Comparison of ENCODE assay signal across 9 mouse cellular contexts in genomic region chr1:74882828-74883227, GRCm38 (mm10). TPM values are rescaled to one million over a fixed set of nuclear protein-coding genes. Genes with fewer than 3 reads are reported as not detected.
DNase-seq lines count a peak whose midpoint lies in the region; ATAC-seq and TF ChIP-seq lines count a peak whose summit lies in the region.
"Had no signal": no experiment of that assay in that cellular context is flagged by ENCODE, and none has a peak within 500 bp of the region (broad histone marks: within the 10 kb centered on the region; RNA-seq: fewer than 3 reads in every experiment).

No protein-coding gene starts in this region.

- no peak for TF ChIP-seq POLR2A in heart, adult 2 months (IDR thresholded peaks at IDR 0.05; ENCODE audit: insufficient read depth, low read depth, low read length)

- peak overlapping the region; percentile 77 for H3K4me2 ChIP-seq in heart, embryonic 15.5 days
- H3K4me2 ChIP-seq in hindbrain, embryonic 14.5 days (replicated peaks): peak overlapping the region; percentile 60
- H3K4me2 ChIP-seq in midbrain, embryonic 15.5 days: peak overlapping the region; percentile 75

- H3K9me3 ChIP-seq in heart, embryonic 15.5 days (replicated peaks): no peaks in the 10 kb centered on the region
- no peaks in the 10 kb centered on the region for H3K9me3 ChIP-seq in embryonic facial prominence, embryonic 10.5 days
- no peaks in the 10 kb centered on the region for H3K9me3 ChIP-seq in hindbrain, embryonic 14.5 days (ENCODE audit: control insufficient read depth, low read length)
- no peaks in the 10 kb centered on the region for H3K9me3 ChIP-seq in midbrain, embryonic 15.5 days

- H3K27me3 ChIP-seq in heart, embryonic 15.5 days: peaks cover 91% of the 10 kb centered on the region
- peaks cover 28% of the 10 kb centered on the region for H3K27me3 ChIP-seq in heart, adult 2 months (ENCODE audit: control insufficient read depth, insufficient read depth, low read length)
- H3K27me3 ChIP-seq in embryonic facial prominence, embryonic 10.5 days (replicated peaks; ENCODE audit: low read depth, poor library complexity, severe bottlenecking): peaks cover 100% of the 10 kb centered on the region
- H3K27me3 ChIP-seq in hindbrain, embryonic 14.5 days (ENCODE audit: control insufficient read depth, insufficient read depth, low read length): peaks cover 91% of the 10 kb centered on the region
- H3K27me3 ChIP-seq in midbrain, embryonic 15.5 days (replicated peaks): peaks cover 83% of the 10 kb centered on the region

- no peaks in the 10 kb centered on the region for H3K36me3 ChIP-seq in heart, embryonic 15.5 days
- no peaks in the 10 kb centered on the region for H3K36me3 ChIP-seq in heart, adult 2 months (ENCODE audit: control insufficient read depth, insufficient read depth, low read length)
- H3K36me3 ChIP-seq in embryonic facial prominence, embryonic 10.5 days (replicated peaks): no peaks in the 10 kb centered on the region
- no peaks in the 10 kb centered on the region for H3K36me3 ChIP-seq in hindbrain, embryonic 14.5 days (replicated peaks; ENCODE audit: control insufficient read depth, insufficient read depth)
- H3K36me3 ChIP-seq in midbrain, embryonic 15.5 days (replicated peaks): no peaks in the 10 kb centered on the region

- peaks cover 35% of the 10 kb centered on the region for H3K4me1 ChIP-seq in heart, embryonic 15.5 days (replicated peaks)
- H3K4me1 ChIP-seq in heart, adult 2 months (ENCODE audit: control insufficient read depth, insufficient read depth, low read length): no peaks in the 10 kb centered on the region; the same call in 1 of the 2 replicates
- peaks cover 32% of the 10 kb centered on the region for H3K4me1 ChIP-seq in embryonic facial prominence, embryonic 10.5 days
- H3K4me1 ChIP-seq in hindbrain, embryonic 14.5 days (replicated peaks; ENCODE audit: control insufficient read depth, insufficient read depth, low read length): peaks cover 17% of the 10 kb centered on the region; the same call in 1 of the 2 replicates
- peaks cover 36% of the 10 kb centered on the region for H3K4me1 ChIP-seq in midbrain, embryonic 15.5 days

- ATAC-seq in heart, embryonic 15.5 days (replicated peaks; ENCODE audit: insufficient number of reproducible peaks, insufficient read depth, low FRiP score, low read depth): no peak
- no peak for ATAC-seq in hindbrain, embryonic 14.5 days (ENCODE audit: low FRiP score)
- ATAC-seq in midbrain, embryonic 15.5 days (replicated peaks): no peak

- intact Hi-C loops in heart, adult 2 months (cut with DNase I): no loop called here

- WGBS in heart, embryonic 15.5 days: 8% methylated on average over 8 of the region's 8 CpGs
- 16% methylated on average over 8 of the region's 8 CpGs for WGBS in heart, adult 2 months
- under 1% methylated on average over 8 of the region's 8 CpGs for WGBS in embryonic facial prominence, embryonic 10.5 days
- WGBS in hindbrain, embryonic 14.5 days: 2% methylated on average over 8 of the region's 8 CpGs
- WGBS in midbrain, embryonic 15.5 days: 3% methylated on average over 8 of the region's 8 CpGs

- H3K27ac ChIP-seq in heart, embryonic 15.5 days: no peak overlapping the region
- no peak overlapping the region for H3K27ac ChIP-seq in heart, adult 2 months
- H3K27ac ChIP-seq in embryonic facial prominence, embryonic 10.5 days (replicated peaks): no peak overlapping the region
- H3K27ac ChIP-seq in hindbrain, embryonic 14.5 days: no peak overlapping the region
- H3K27ac ChIP-seq in midbrain, embryonic 15.5 days: no peak overlapping the region
- H3K27ac ChIP-seq: liver, embryonic 14.5 days had no signal

- peak overlapping the region; percentile 43 for H3K4me3 ChIP-seq in heart, embryonic 15.5 days
- no peak overlapping the region for H3K4me3 ChIP-seq in heart, adult 2 months
- 0 out of 2 replicates have a peak overlapping the region, but pooled peaks have one; percentile 48 for H3K4me3 ChIP-seq in embryonic facial prominence, embryonic 10.5 days
- H3K4me3 ChIP-seq in hindbrain, embryonic 14.5 days (replicated peaks; ENCODE audit: low read length): peak overlapping the region; percentile 32
- H3K4me3 ChIP-seq in midbrain, embryonic 15.5 days: peak overlapping the region; percentile 39; the same call in 1 of the 2 replicates

- no peak for DNase-seq in heart, adult 2 months
- peak; percentile 33 for DNase-seq in embryonic facial prominence, embryonic 10.5 days (ENCODE audit: low spot score)
- DNase-seq in hindbrain, embryonic 14.5 days (ENCODE audit: low spot score): no peak
- DNase-seq in spleen, adult 12 weeks (ENCODE audit: low spot score): no peak
- no peak for DNase-seq in cerebellum, postnatal 14 days
- DNase-seq in c-Kit-positive CD71-positive TER-119-positive erythroid progenitor cells, embryonic 14.5 days (ENCODE audit: low spot score): no peak

- no peak for TF ChIP-seq EP300 in heart, adult 2 months (IDR thresholded peaks at IDR 0.05; ENCODE audit: insufficient read depth, low read depth, low read length)

- H3K79me2 ChIP-seq in heart, adult 2 months (replicated peaks; ENCODE audit: control insufficient read depth, insufficient read depth, low read length): no peaks in the 10 kb centered on the region

- TF ChIP-seq CTCF in heart, adult 2 months (IDR thresholded peaks at IDR 0.05): no peak

- no peak overlapping the region for H3K9ac ChIP-seq in heart, embryonic 15.5 days
- no peak overlapping the region for H3K9ac ChIP-seq in heart, adult 2 months (ENCODE audit: low read depth, low read length)
- H3K9ac ChIP-seq in hindbrain, embryonic 14.5 days: no peak overlapping the region
- H3K9ac ChIP-seq in midbrain, embryonic 15.5 days: no peak overlapping the region
- H3K9ac ChIP-seq: liver, embryonic 14.5 days had no signal

RNA-seq across cellular contexts. Expression of gene Fev, which starts 2.4 kb away (rescaled TPM):
- 0.37 and 0.68 TPM in 2 replicates for polyA plus RNA-seq in heart, embryonic 15.5 days (2015; fragmentation: Nextera tagmentation; extraction: Ambion mirVana)
- total RNA-seq in heart, adult 2 months (2021): not detected
- polyA plus RNA-seq in heart, adult 2 months (2012; rRNA removed): 0.10 TPM in 1 of 2 replicates, not detected in the other
- polyA plus RNA-seq in embryonic facial prominence, embryonic 10.5 days (2016; fragmentation: Nextera tagmentation; extraction: Ambion mirVana): not detected in 2 replicates
- 5.2 and 5.8 TPM in 2 replicates for polyA plus RNA-seq in hindbrain, embryonic 14.5 days (2014; fragmentation: Nextera tagmentation; extraction: Ambion mirVana)
- polyA plus RNA-seq in midbrain, embryonic 15.5 days (2015; fragmentation: Nextera tagmentation; extraction: Ambion mirVana): 1.8 TPM in 2 replicates

RNA-seq across cellular contexts. Expression of gene Cryba2, which starts 10.1 kb away (rescaled TPM):
- not detected in 2 replicates for polyA plus RNA-seq in heart, embryonic 15.5 days (2015; fragmentation: Nextera tagmentation; extraction: Ambion mirVana)
- not detected for total RNA-seq in heart, adult 2 months (2021)
- 0.16 TPM in 1 of 2 replicates, not detected in the other for polyA plus RNA-seq in heart, adult 2 months (2012; rRNA removed)
- not detected in 2 replicates for polyA plus RNA-seq in embryonic facial prominence, embryonic 10.5 days (2016; fragmentation: Nextera tagmentation; extraction: Ambion mirVana)
- 2.0 and 2.1 TPM in 2 replicates for polyA plus RNA-seq in hindbrain, embryonic 14.5 days (2014; fragmentation: Nextera tagmentation; extraction: Ambion mirVana)
- polyA plus RNA-seq in midbrain, embryonic 15.5 days (2015; fragmentation: Nextera tagmentation; extraction: Ambion mirVana): 0.38 and 0.72 TPM in 2 replicates
- polyA plus RNA-seq: liver, embryonic 14.5 days had no signal

RNA-seq across cellular contexts. Expression of gene Cdk5r2, which starts 28.1 kb away (rescaled TPM):
- 0.08 TPM in 1 of 2 replicates, not detected in the other for polyA plus RNA-seq in heart, embryonic 15.5 days (2015; fragmentation: Nextera tagmentation; extraction: Ambion mirVana)
- under 1 TPM in 1 of 2 experiments, not detected in 1; 0.07 TPM for total RNA-seq in heart, adult 2 months (2021)
- polyA plus RNA-seq in heart, adult 2 months (2012; rRNA removed): 0.06 and 0.15 TPM in 2 replicates
- polyA plus RNA-seq in embryonic facial prominence, embryonic 10.5 days (2016; fragmentation: Nextera tagmentation; extraction: Ambion mirVana): 0.21 and 0.39 TPM in 2 replicates
- polyA plus RNA-seq in hindbrain, embryonic 14.5 days (2014; fragmentation: Nextera tagmentation; extraction: Ambion mirVana): 23.3 and 27.4 TPM in 2 replicates
- polyA plus RNA-seq in midbrain, embryonic 15.5 days (2015; fragmentation: Nextera tagmentation; extraction: Ambion mirVana): 9.1 and 9.7 TPM in 2 replicates

RNA-seq across cellular contexts. Expression of gene Cfap65, which starts 52.6 kb away (rescaled TPM):
- 0.08 TPM in 1 of 2 replicates, not detected in the other for polyA plus RNA-seq in heart, embryonic 15.5 days (2015; fragmentation: Nextera tagmentation; extraction: Ambion mirVana)
- not detected for total RNA-seq in heart, adult 2 months (2021)
- 0.03 and 2.3 TPM in 2 replicates for polyA plus RNA-seq in heart, adult 2 months (2012; rRNA removed)
- 0.08 TPM in 1 of 2 replicates, not detected in the other for polyA plus RNA-seq in embryonic facial prominence, embryonic 10.5 days (2016; fragmentation: Nextera tagmentation; extraction: Ambion mirVana)
- polyA plus RNA-seq in hindbrain, embryonic 14.5 days (2014; fragmentation: Nextera tagmentation; extraction: Ambion mirVana): 1.2 and 1.4 TPM in 2 replicates
- polyA plus RNA-seq in midbrain, embryonic 15.5 days (2015; fragmentation: Nextera tagmentation; extraction: Ambion mirVana): 0.90 and 0.93 TPM in 2 replicates
